Mouse (Mus musculus) MEL (cell line): ENCODE measurements around the gene Cachd1. TPM values are rescaled to one million over a fixed set of nuclear protein-coding genes. Genes with fewer than 3 reads are reported as not detected.

Experiments used
- DNase-seq: peaks from one replicate; pipeline ENCODE4 v3.0.0; 2011; ENCODE audit warnings: low read depth, low spot score
- H3K27ac ChIP-seq: 2 replicates; pipeline ENCODE4 v1.5.1; 2012; ENCODE audit warnings: low read depth, mild to moderate bottlenecking, control low read depth, low read length, moderate library complexity; ENCODE audit not compliant: control insufficient read depth
- H3K27me3 ChIP-seq, 2 experiments: fragments of 150-350 bp in 1 of 2; sonication (generic) in 1 of 2; 2 replicates each; pipeline ENCODE4 v1.6.1; 2012; ENCODE audit warnings: low read length in 2 of 2, mild to moderate bottlenecking in 2 of 2, improper control_type of control experiment in 1 of 2, moderate library complexity in 1 of 2; ENCODE audit not compliant: insufficient read depth in 2 of 2, control insufficient read depth in 1 of 2
- H3K36me3 ChIP-seq, 2 experiments: 2 replicates each; pipeline ENCODE4 v1.6.1; 2012 to 2014; ENCODE audit warnings: low read length in 2 of 2, improper control_type of control experiment in 1 of 2, inconsistent platforms in 1 of 2, mild to moderate bottlenecking in 1 of 2; ENCODE audit not compliant: insufficient read depth in 2 of 2, control insufficient read depth in 1 of 2
- H3K4me1 ChIP-seq, 2 experiments: fragments of 150-350 bp in 1 of 2; sonication (generic) in 1 of 2; 2 replicates each; pipeline ENCODE4 v1.6.1; 2012; ENCODE audit warnings: low read length in 2 of 2, improper control_type of control experiment in 1 of 2, mild to moderate bottlenecking in 1 of 2; ENCODE audit not compliant: insufficient read depth in 2 of 2, control insufficient read depth in 1 of 2
- H3K4me3 ChIP-seq, 2 experiments: fragments of 150-350 bp in 1 of 2; sonication (generic) in 1 of 2; 2 replicates each; pipeline ENCODE4 v1.5.1; 2012; ENCODE audit warnings: low read depth in 2 of 2, low read length in 2 of 2, mild to moderate bottlenecking in 2 of 2, moderate library complexity in 2 of 2, control low read depth in 1 of 2, improper control_type of control experiment in 1 of 2; ENCODE audit not compliant: control insufficient read depth in 1 of 2, insufficient read depth in 1 of 2
- H3K79me2 ChIP-seq: 2 replicates; pipeline ENCODE4 v1.6.1; 2012; ENCODE audit warnings: mild to moderate bottlenecking, low read length, moderate library complexity; ENCODE audit not compliant: control insufficient read depth, poor library complexity, insufficient read depth
- H3K9ac ChIP-seq: 2 replicates; pipeline ENCODE4 v1.6.1; 2012; ENCODE audit warnings: low read depth, mild to moderate bottlenecking, control low read depth, low read length, moderate library complexity; ENCODE audit not compliant: control insufficient read depth, poor library complexity, severe bottlenecking
- H3K9me3 ChIP-seq: fragments of 150-350 bp; sonication (generic); replicated peaks from 2 replicates; pipeline ENCODE4 v1.6.1; 2012; ENCODE audit warnings: mild to moderate bottlenecking, low read length, improper control_type of control experiment, moderate library complexity; ENCODE audit not compliant: insufficient read depth
- CTCF ChIP-seq, 3 experiments: IDR thresholded peaks in 2 of 3; conservative IDR thresholded peaks in 1 of 3; 2 replicates each; pipeline ENCODE4 v1.5.1; 2011 to 2012; ENCODE audit warnings: low read length in 3 of 3, low read depth in 2 of 3, mild to moderate bottlenecking in 2 of 3, improper control_type of control experiment in 1 of 3, inconsistent platforms in 1 of 3, mixed read lengths in 1 of 3, moderate library complexity in 1 of 3; ENCODE audit not compliant: control insufficient read depth in 1 of 3, insufficient read depth in 1 of 3, poor library complexity in 1 of 3, severe bottlenecking in 1 of 3
- ELF1 ChIP-seq: IDR thresholded peaks from 2 replicates; pipeline ENCODE4 v1.6.1; 2014; ENCODE audit warnings: low read depth, mild to moderate bottlenecking, inconsistent platforms, low read length, improper control_type of control experiment, moderate library complexity
- GABPA ChIP-seq: IDR thresholded peaks from 2 replicates; pipeline ENCODE4 v1.6.1; 2012; ENCODE audit warnings: low read depth, mild to moderate bottlenecking, inconsistent platforms, low read length, improper control_type of control experiment, moderate library complexity
- GATA1 ChIP-seq: IDR thresholded peaks from 2 replicates; pipeline ENCODE4 v1.6.1; 2011; ENCODE audit warnings: low read depth, low read length, improper control_type of control experiment
- HCFC1 ChIP-seq: IDR thresholded peaks from 2 replicates; pipeline ENCODE4 v1.6.1; 2012; ENCODE audit warnings: low read depth, mild to moderate bottlenecking, inconsistent platforms, low read length, improper control_type of control experiment, moderate library complexity
- JUND ChIP-seq: IDR thresholded peaks from 2 replicates; pipeline ENCODE4 v1.6.1; 2011; ENCODE audit warnings: low read depth, mild to moderate bottlenecking, improper control_type of control experiment, low read length
- KAT2A ChIP-seq: conservative IDR thresholded peaks from 2 replicates; pipeline ENCODE4 v1.6.1; 2012; ENCODE audit warnings: low read depth, low read length, improper control_type of control experiment, inconsistent platforms
- MAFK ChIP-seq: IDR thresholded peaks from 2 replicates; pipeline ENCODE4 v1.6.1; 2011; ENCODE audit warnings: low read depth, mild to moderate bottlenecking, low read length, improper control_type of control experiment, borderline replicate concordance
- MEF2A ChIP-seq: IDR thresholded peaks from 2 replicates; pipeline ENCODE4 v1.6.1; 2014; ENCODE audit warnings: low read depth, mild to moderate bottlenecking, inconsistent platforms, low read length, improper control_type of control experiment; ENCODE audit not compliant: poor library complexity, insufficient replicate concordance, severe bottlenecking; ENCODE audit errors: extremely low read depth
- MYC ChIP-seq: IDR thresholded peaks from 2 replicates; pipeline ENCODE4 v1.6.1; 2011; ENCODE audit warnings: low read depth, mild to moderate bottlenecking, low read length, improper control_type of control experiment, moderate library complexity
- NELFE ChIP-seq: IDR thresholded peaks from 2 replicates; pipeline ENCODE4 v1.6.1; 2011; ENCODE audit warnings: low read depth, low read length, improper control_type of control experiment
- NRF1 ChIP-seq: IDR thresholded peaks from 2 replicates; pipeline ENCODE4 v1.6.1; 2014; ENCODE audit warnings: low read depth, mild to moderate bottlenecking, inconsistent platforms, low read length, improper control_type of control experiment, moderate library complexity; ENCODE audit not compliant: poor library complexity, insufficient read depth, severe bottlenecking
- POLR2A ChIP-seq, 2 experiments: IDR thresholded peaks; 2 replicates each; pipeline ENCODE4 v1.6.1; 2011 to 2012; ENCODE audit warnings: low read length in 2 of 2, mild to moderate bottlenecking in 2 of 2, control low read depth in 1 of 2, improper control_type of control experiment in 1 of 2, low read depth in 1 of 2, moderate library complexity in 1 of 2; ENCODE audit not compliant: control insufficient read depth in 1 of 2, insufficient read depth in 1 of 2, poor library complexity in 1 of 2
- POLR2AphosphoS2 ChIP-seq: IDR thresholded peaks from 2 replicates; pipeline ENCODE4 v1.6.1; 2011; ENCODE audit warnings: low read length, improper control_type of control experiment
- POLR2AphosphoS5 ChIP-seq: IDR thresholded peaks from 2 replicates; pipeline ENCODE4 v1.6.1; 2012; ENCODE audit warnings: low read depth, borderline replicate concordance, mild to moderate bottlenecking, inconsistent platforms, low read length, moderate library complexity, mixed read lengths
- RCOR1 ChIP-seq: IDR thresholded peaks from 2 replicates; pipeline ENCODE4 v1.6.1; 2012; ENCODE audit warnings: low read depth, mild to moderate bottlenecking, inconsistent platforms, low read length, improper control_type of control experiment
- SMC3 ChIP-seq: IDR thresholded peaks from 2 replicates; pipeline ENCODE4 v1.6.1; 2011; ENCODE audit warnings: low read depth, low read length, improper control_type of control experiment
- TBP ChIP-seq: IDR thresholded peaks from 2 replicates; pipeline ENCODE4 v1.8.0; 2011; ENCODE audit warnings: low read depth, low read length, improper control_type of control experiment
- TCF12 ChIP-seq: IDR thresholded peaks from 2 replicates; pipeline ENCODE4 v1.6.1; 2014; ENCODE audit warnings: low read depth, mild to moderate bottlenecking, inconsistent platforms, low read length, improper control_type of control experiment, moderate library complexity
- USF1 ChIP-seq: IDR thresholded peaks from 2 replicates; pipeline ENCODE4 v1.6.1; 2014; ENCODE audit warnings: low read depth, mild to moderate bottlenecking, inconsistent platforms, low read length, improper control_type of control experiment, moderate library complexity
- USF2 ChIP-seq, 2 experiments: IDR thresholded peaks; 2 replicates each; pipeline ENCODE4 v1.6.1; 2011 to 2012; ENCODE audit warnings: improper control_type of control experiment in 2 of 2, low read length in 2 of 2, borderline replicate concordance in 1 of 2, inconsistent platforms in 1 of 2, low read depth in 1 of 2, mild to moderate bottlenecking in 1 of 2; ENCODE audit not compliant: insufficient read depth in 1 of 2
- ZNF384 ChIP-seq: IDR thresholded peaks from 2 replicates; pipeline ENCODE4 v1.6.1; 2012; ENCODE audit warnings: low read depth, mild to moderate bottlenecking, inconsistent platforms, low read length, improper control_type of control experiment
- polyA plus RNA-seq, 2 experiments: library from polyadenylated mRNA; stranded (reverse) in 1 of 2; unstranded in 1 of 2; fragments of >175 nt in 1 of 2; fragments of >200 nt in 1 of 2; gene quantifications; 2 replicates each; pipeline versions ENCODE4 v1.2.1 to v1.2.4; 2012; ENCODE audit warnings: low replicate concordance in 2 of 2, low read depth in 1 of 2; ENCODE audit not compliant: insufficient read length in 2 of 2, insufficient read depth in 1 of 2, missing spikeins in 1 of 2
- total RNA-seq: library from RNA; depleted of rRNA; stranded (reverse); fragments of 300-350 nt; gene quantifications from 2 replicates; pipeline ENCODE4 v1.2.3, GENCODE M21; 2012

Gene Cachd1
- total and polyA plus RNA-seq, 3 experiments: 4.0 to 15.8 TPM; not detected in 1

- peaks cover 8% of the 10 kb centered on the region in 2 experiments for H3K4me1 ChIP-seq
- TF ChIP-seq RCOR1 (no peak), ELF1 (no peak), HCFC1 (no peak), GABPA (no peak), GATA1 (no peak), MAFK (no peak), USF2 (IDR thresholded peaks at IDR 0.05; ENCODE audit: borderline replicate concordance in 1 of 2, insufficient read depth in 1 of 2, low read depth in 1 of 2, low read length in 2 of 2) (no peak), ZNF384 (no peak), POLR2A (IDR thresholded peaks at IDR 0.05; ENCODE audit: control insufficient read depth in 1 of 2, insufficient read depth in 1 of 2, low read depth in 1 of 2, low read length in 2 of 2, poor library complexity in 1 of 2) (no peak), MYC (no peak), POLR2AphosphoS2 (no peak)
- TF ChIP-seq, all 39 proteins: peak for 0
- H3K9ac ChIP-seq: no peak overlapping the region
- no peak overlapping the region for H3K27ac ChIP-seq
- H3K9me3 ChIP-seq: no peaks in the 10 kb centered on the region
- H3K4me3 ChIP-seq: no peak overlapping the region
- no peak for DNase-seq
- H3K36me3 ChIP-seq: peaks cover 0 to 5% of the 10 kb centered on the region in 2 experiments; a peak in 2 of 4 replicates
- H3K79me2 ChIP-seq: peaks cover 3% of the 10 kb centered on the region
- H3K27me3 ChIP-seq: no peaks in the 10 kb centered on the region
These were observed 222.4 kb downstream of the Cachd1 start for GRCm38 (mm10) chr4:100998906-100999305.

DNA sequence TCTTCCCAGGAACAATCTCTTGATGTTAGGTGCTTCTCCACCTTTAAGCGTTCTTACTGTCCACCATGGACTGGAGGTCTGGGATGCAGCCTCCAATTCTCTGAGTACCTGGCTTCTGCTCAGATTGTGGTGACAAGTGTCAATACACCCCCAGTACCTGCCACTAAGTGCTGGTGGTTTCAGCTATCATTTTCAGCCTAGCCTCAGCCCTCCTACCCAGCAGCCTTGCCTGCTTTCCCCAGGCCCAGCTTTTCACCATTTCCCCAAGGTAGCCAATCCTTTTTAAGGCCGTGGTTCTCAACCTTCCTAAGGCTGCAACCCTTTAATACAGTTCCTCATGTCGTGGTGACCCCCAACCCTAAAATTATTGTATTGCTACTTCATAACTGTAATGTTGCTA, 224.1 kb downstream of the Cachd1 start:
- Histone ChIP-seq H3K27me3 (no peaks in the 10 kb centered on the region), H3K4me1 (peaks cover 3 to 4% of the 10 kb centered on the region in 2 experiments; a peak in 2 of 4 replicates), H3K27ac (no peak overlapping the region), H3K9ac (no peak overlapping the region), H3K79me2 (no peaks in the 10 kb centered on the region; the same call in 1 of the 2 replicates), H3K4me3 (no peak overlapping the region), H3K9me3 (no peaks in the 10 kb centered on the region), H3K36me3 (no peaks in the 10 kb centered on the region)
- DNase-seq: no peak
- TF ChIP-seq GABPA (no peak), USF1 (no peak), USF2 (IDR thresholded peaks at IDR 0.05; ENCODE audit: borderline replicate concordance in 1 of 2, insufficient read depth in 1 of 2, low read depth in 1 of 2, low read length in 2 of 2) (no peak), KAT2A (no peak), ELF1 (no peak), SMC3 (no peak), NELFE (no peak), TBP (no peak), CTCF (IDR thresholded peaks at IDR 0.05 in 2 of 3, conservative IDR thresholded peaks at IDR 0.05 in 1 of 3; ENCODE audit: control insufficient read depth in 1 of 3, insufficient read depth in 1 of 3, low read depth in 2 of 3, low read length in 3 of 3, poor library complexity in 1 of 3, severe bottlenecking in 1 of 3) (no peak), HCFC1 (no peak), JUND (no peak), TCF12 (no peak), MEF2A (no peak), NRF1 (no peak), ZNF384 (no peak), POLR2AphosphoS5 (no peak)
